ENCODE assay signal across 16 mouse cellular contexts in the genomic region with DNA sequence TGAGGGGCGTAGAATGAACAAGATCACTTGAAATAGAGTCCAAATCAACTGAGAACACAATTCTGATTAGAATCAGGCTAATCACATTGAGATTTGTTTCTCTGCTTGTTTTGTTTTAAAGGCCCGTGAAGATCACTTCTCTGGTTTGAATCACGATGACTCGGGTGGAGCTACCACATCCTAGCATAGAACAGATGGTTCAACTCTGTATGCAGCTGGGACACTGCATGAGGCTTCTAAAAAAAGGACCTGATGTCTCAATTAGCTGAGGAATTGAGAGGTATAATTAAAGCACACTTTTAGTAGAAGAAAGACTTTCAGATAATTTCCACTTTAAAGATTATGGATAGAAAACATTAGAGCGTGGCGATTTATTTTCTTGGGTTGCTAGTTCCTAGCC.
A peak's percentile ranks its signal among the peaks of the same experiment; 100 is the strongest.
DNase-seq lines count a peak whose midpoint lies in the region; ATAC-seq lines count a peak whose summit lies in the region.
"Had no signal": no experiment of that assay in that cellular context is flagged by ENCODE, and none has a peak within 500 bp of the region (broad histone marks: within the 10 kb centered on the region; RNA-seq: fewer than 3 reads in every experiment).

No protein-coding gene starts in this region.

- DNase-seq in forebrain, embryonic 10.5 days (ENCODE audit: extremely low spot score, low spot score), result no peak
- DNase-seq in left cerebral cortex, adult 9 months (ENCODE audit: low spot score in 2 of 2), result peak; percentile 13 to 25
- no peak for DNase-seq in left cerebral cortex, postnatal 10 days (ENCODE audit: extremely low spot score in 1 of 2, low spot score in 2 of 2)
- peak; percentile 44 for DNase-seq in right cerebral cortex, adult 18-20 months
- DNase-seq in right cerebral cortex, postnatal 14 days, result no peak
- DNase-seq in testis, postnatal 14 days (ENCODE audit: low spot score), result no peak
- DNase-seq: adrenal gland, postnatal 14 days; kidney, adult 8-10 months; kidney, postnatal 4 days had no signal

- H3K27ac ChIP-seq in forebrain, embryonic 13.5 days, result no peak overlapping the region
- no peak overlapping the region for H3K27ac ChIP-seq in forebrain, embryonic 10.5 days
- H3K27ac ChIP-seq: embryonic facial prominence, embryonic 13.5 days; heart, embryonic 15.5 days; hindbrain, embryonic 15.5 days; macrophage had no signal

- intact Hi-C loops in left cerebral cortex, postnatal 10 days (cut with DNase I), result no loop called here

- H3K4me2 ChIP-seq in forebrain, embryonic 13.5 days, result no peak overlapping the region
- H3K4me2 ChIP-seq: embryonic facial prominence, embryonic 13.5 days; heart, embryonic 15.5 days; hindbrain, embryonic 15.5 days; liver, embryonic 11.5 days had no signal

- no peak overlapping the region for H3K9ac ChIP-seq in forebrain, embryonic 13.5 days
- H3K9ac ChIP-seq: embryonic facial prominence, embryonic 13.5 days; heart, embryonic 15.5 days; hindbrain, embryonic 15.5 days had no signal

- 49% methylated on average over 6 of the region's 6 CpGs for WGBS in forebrain, embryonic 13.5 days
- WGBS in forebrain, embryonic 10.5 days, result 82% methylated on average over 6 of the region's 6 CpGs

- peak; percentile 75; the same call in 1 of the 2 replicates for ATAC-seq in forebrain, embryonic 13.5 days

- peaks cover 8% of the 10 kb centered on the region; the same call in 1 of the 2 replicates for H3K4me1 ChIP-seq in forebrain, embryonic 13.5 days
- peaks cover 9% of the 10 kb centered on the region for H3K4me1 ChIP-seq in forebrain, embryonic 10.5 days
- H3K4me1 ChIP-seq: embryonic facial prominence, embryonic 13.5 days; heart, embryonic 15.5 days; hindbrain, embryonic 15.5 days had no signal

- no peaks in the 10 kb centered on the region for H3K27me3 ChIP-seq in forebrain, embryonic 13.5 days
- no peaks in the 10 kb centered on the region for H3K27me3 ChIP-seq in forebrain, embryonic 10.5 days (ENCODE audit: poor library complexity, severe bottlenecking)
- H3K27me3 ChIP-seq: heart, embryonic 15.5 days; hindbrain, embryonic 15.5 days had no signal

- no peak overlapping the region for H3K4me3 ChIP-seq in forebrain, embryonic 13.5 days
- no peak overlapping the region for H3K4me3 ChIP-seq in forebrain, embryonic 10.5 days
- H3K4me3 ChIP-seq: embryonic facial prominence, embryonic 13.5 days; heart, embryonic 15.5 days; hindbrain, embryonic 15.5 days had no signal

- no peaks in the 10 kb centered on the region for H3K9me3 ChIP-seq in forebrain, embryonic 13.5 days (replicated peaks)
- no peaks in the 10 kb centered on the region for H3K9me3 ChIP-seq in forebrain, embryonic 10.5 days
- H3K9me3 ChIP-seq: embryonic facial prominence, embryonic 13.5 days; heart, embryonic 15.5 days; hindbrain, embryonic 15.5 days had no signal

- no peaks in the 10 kb centered on the region for H3K36me3 ChIP-seq in forebrain, embryonic 13.5 days (ENCODE audit: poor library complexity, severe bottlenecking)
- no peaks in the 10 kb centered on the region for H3K36me3 ChIP-seq in forebrain, embryonic 10.5 days (replicated peaks)
- H3K36me3 ChIP-seq: embryonic facial prominence, embryonic 13.5 days; G1E; heart, embryonic 15.5 days; hindbrain, embryonic 15.5 days had no signal

Comparison
In these comparisons a context has a peak if more than half of its experiments do, and no peak if none do; other contexts are left out.
1. DNase-seq: peak in left cerebral cortex, adult 9 months (2 of 2) and right cerebral cortex, adult 18-20 months (single experiment); none in forebrain, embryonic 10.5 days (single experiment), left cerebral cortex, postnatal 10 days (0 of 2), right cerebral cortex, postnatal 14 days (single experiment) and testis, postnatal 14 days (single experiment).